Mouse (Mus musculus) embryo, embryonic 10 days (tissue): ENCODE measurements around the gene Ints6l.
"Not testable (repeated sequence)": the region's sequence is repeated elsewhere in the genome, so short reads cannot be mapped to it uniquely, and the experiment has no call there.

Experiments
- DNase-seq: peaks from one replicate; pipeline ENCODE4 v3.0.0-alpha.2; 2015; ENCODE audit warnings: low spot score

The Ints6l gene

GRCm38 (mm10) chrX:56524442-56524841 lies 69.8 kb downstream of the Ints6l start, which contains the start of gene Gm10477:
TSS of gene Gm10477 (plus strand) at chrX:56524742.
- not testable (repeated sequence) for DNase-seq

- peak; percentile 69 for DNase-seq
Observed at GRCm38 (mm10) chrX:56531266-56531665, 76.6 kb downstream of the Ints6l start.

- peak; percentile 56 for DNase-seq
Observed at GRCm38 (mm10) chrX:56537162-56537561, 82.5 kb downstream of the Ints6l start.

GRCm38 (mm10) chrX:56549506-56549905 lies 94.8 kb downstream of the Ints6l start, which contains the start of gene Gm648:
TSS of gene Gm648 (minus strand) at chrX:56549606.
- no peak for DNase-seq

- DNase-seq: no peak
Observed at GRCm38 (mm10) chrX:56553584-56553983, 98.9 kb downstream of the Ints6l start.
